Mouse (Mus musculus): Measurements from ENCODE around the gene Hoxb5. TPM values are rescaled to one million over a fixed set of nuclear protein-coding genes. Genes with fewer than 3 reads are reported as not detected.
A peak's percentile ranks its signal among the peaks of the same experiment; 100 is the strongest.

Gene Hoxb5
- polyA plus RNA-seq, 1 experiment from 2014 or later = 157 TPM

MicroRNAs within 50 kb of the gene (microRNA counts, 519-probe panel; counts per million panel counts)
- microRNA mmu-miR-10a = 6,554 counts per million, percentile 87 among the panel's probes with 10 or more counts
- microRNA mmu-miR-196a = not detected

Small RNAs within 50 kb of the gene (microRNA-seq; reads per million reads assigned to microRNA genes)
- gene Mir10a (90,772 reads per million, percentile 100 among the genes with 10 or more reads in this experiment), gene Mir196a-1 (not detected)

Other genes starting within 250 kb of the Hoxb5 start
- 32.3 and 38.6 TPM in 2 replicates for gene Ube2z, start 237.9 kb upstream of the Hoxb5 start, polyA plus RNA-seq (2014; fragmentation: Nextera tagmentation; extraction: Ambion mirVana)
- 950 and 1,009 TPM in 2 replicates for gene Atp5g1, start 227.7 kb upstream of the Hoxb5 start, polyA plus RNA-seq (2014; fragmentation: Nextera tagmentation; extraction: Ambion mirVana)
- not detected in 2 replicates for gene Calcoco2, start 191.4 kb upstream of the Hoxb5 start, polyA plus RNA-seq (2014; fragmentation: Nextera tagmentation; extraction: Ambion mirVana)
- gene Ttll6, start 169.6 kb upstream of the Hoxb5 start, polyA plus RNA-seq (2014; fragmentation: Nextera tagmentation; extraction: Ambion mirVana) = 0.33 and 0.37 TPM in 2 replicates
- gene Hoxb13, start 109.0 kb upstream of the Hoxb5 start, polyA plus RNA-seq (2014; fragmentation: Nextera tagmentation; extraction: Ambion mirVana) = not detected in 2 replicates
- 10.7 and 22.4 TPM in 2 replicates for gene Hoxb9, start 31.9 kb upstream of the Hoxb5 start, polyA plus RNA-seq (2014; fragmentation: Nextera tagmentation; extraction: Ambion mirVana)
- 41.2 and 50.6 TPM in 2 replicates for gene Hoxb8, start 21.4 kb upstream of the Hoxb5 start, polyA plus RNA-seq (2014; fragmentation: Nextera tagmentation; extraction: Ambion mirVana)
- 40.8 and 45.6 TPM in 2 replicates for gene Hoxb7, start 16.7 kb upstream of the Hoxb5 start, polyA plus RNA-seq (2014; fragmentation: Nextera tagmentation; extraction: Ambion mirVana)
- gene Hoxb6, start 10.9 kb upstream of the Hoxb5 start, polyA plus RNA-seq (2014; fragmentation: Nextera tagmentation; extraction: Ambion mirVana) = 71.4 and 90.1 TPM in 2 replicates
- gene Hoxb4, start 14.9 kb downstream of the Hoxb5 start, polyA plus RNA-seq (2014; fragmentation: Nextera tagmentation; extraction: Ambion mirVana) = 4.0 and 5.4 TPM in 2 replicates
- gene Hoxb3, start 20.0 kb downstream of the Hoxb5 start, polyA plus RNA-seq (2014; fragmentation: Nextera tagmentation; extraction: Ambion mirVana) = 12.8 and 17.2 TPM in 2 replicates
- 39.5 and 42.9 TPM in 2 replicates for gene Hoxb2, start 47.2 kb downstream of the Hoxb5 start, polyA plus RNA-seq (2014; fragmentation: Nextera tagmentation; extraction: Ambion mirVana)
- 0.33 and 0.56 TPM in 2 replicates for gene Hoxb1, start 62.4 kb downstream of the Hoxb5 start, polyA plus RNA-seq (2014; fragmentation: Nextera tagmentation; extraction: Ambion mirVana)
- 7.3 and 10.3 TPM in 2 replicates for gene Skap1, start 161.3 kb downstream of the Hoxb5 start, polyA plus RNA-seq (2014; fragmentation: Nextera tagmentation; extraction: Ambion mirVana)